Mouse (Mus musculus) naive thymus-derived CD4-positive, alpha-beta T cell, adult 2 months (primary cell): ENCODE data around the gene Brix1.
"Not testable (repeated sequence)": the region's sequence is repeated elsewhere in the genome, so short reads cannot be mapped to it uniquely, and the experiment has no call there.

ENCODE experiments used
- DNase-seq: peaks from one replicate; pipeline ENCODE4 v3.0.0-alpha.2; 2011; ENCODE audit warnings: low read depth

Brix1 gene

GRCm38 (mm10) chr15:10485484-10486364, at the start of gene Brix1, which contains the start of gene Rad1:
Brix1 (minus strand) TSS chr15:10485947.
Rad1 (plus strand) TSS chr15:10486018.
- peak; percentile 96 for DNase-seq

- no peak for DNase-seq
Observed at GRCm38 (mm10) chr15:10534591-10534990, 48.8 kb upstream of the Brix1 start.

- not testable (repeated sequence) for DNase-seq
Observed at GRCm38 (mm10) chr15:10533361-10533760, 47.6 kb upstream of the Brix1 start.

GRCm38 (mm10) chr15:10531352-10531751, 45.6 kb upstream of the Brix1 start:
- DNase-seq: no peak

GRCm38 (mm10) chr15:10525896-10526295, 40.1 kb upstream of the Brix1 start:
- no peak for DNase-seq

GRCm38 (mm10) chr15:10515166-10515565, 29.4 kb upstream of the Brix1 start:
- no peak for DNase-seq

GRCm38 (mm10) chr15:10506099-10506498, 20.4 kb upstream of the Brix1 start:
- no peak for DNase-seq

GRCm38 (mm10) chr15:10500838-10501719, 15.3 kb upstream of the Brix1 start:
- no peak for DNase-seq

GRCm38 (mm10) chr15:10500035-10500434, 14.3 kb upstream of the Brix1 start:
- no peak for DNase-seq

GRCm38 (mm10) chr15:10499593-10499992, 13.8 kb upstream of the Brix1 start:
- no peak for DNase-seq

- DNase-seq: not testable (repeated sequence)
Observed at GRCm38 (mm10) chr15:10496696-10497095, 10.9 kb upstream of the Brix1 start.

- no peak for DNase-seq
Observed at GRCm38 (mm10) chr15:10495944-10496343, 10.2 kb upstream of the Brix1 start.

GRCm38 (mm10) chr15:10490101-10490500, 4.4 kb upstream of the Brix1 start:
- no peak for DNase-seq

- no peak for DNase-seq
Observed at GRCm38 (mm10) chr15:10487246-10487645, 1.5 kb upstream of the Brix1 start.

GRCm38 (mm10) chr15:10486365-10486839, 655 bp upstream of the Brix1 start:
- DNase-seq: no peak

GRCm38 (mm10) chr15:10470941-10471340, 14.8 kb downstream of the Brix1 start:
- peak; percentile 35 for DNase-seq

- DNase-seq: peak; percentile 89
Observed at GRCm38 (mm10) chr15:10470151-10470831, 15.5 kb downstream of the Brix1 start, which contains the start of gene Dnajc21. Dnajc21 (minus strand) TSS chr15:10470516.

GRCm38 (mm10) chr15:10469641-10470150, 16.1 kb downstream of the Brix1 start:
- DNase-seq: peak; percentile 48

GRCm38 (mm10) chr15:10468761-10469160, 17.0 kb downstream of the Brix1 start:
- DNase-seq: no peak

- no peak for DNase-seq
Observed at GRCm38 (mm10) chr15:10464678-10465077, 21.1 kb downstream of the Brix1 start.

GRCm38 (mm10) chr15:10463555-10463954, 22.2 kb downstream of the Brix1 start:
- no peak for DNase-seq

- DNase-seq: no peak
Observed at GRCm38 (mm10) chr15:10460986-10461385, 24.8 kb downstream of the Brix1 start.
